Mouse (Mus musculus): ENCODE results near the gene Ivns1abp. TPM values are rescaled to one million over a fixed set of nuclear protein-coding genes. Genes with fewer than 3 reads are reported as not detected.

The Ivns1abp gene
- total RNA-seq, 2 experiments from 2014 or later, result 88.5 to 88.7 TPM

Other genes starting within 250 kb of the Ivns1abp start
- not detected for gene Gm47985, start 161.9 kb upstream of the Ivns1abp start, total RNA-seq (2021)
- not detected for gene Gm8947, start 152.1 kb upstream of the Ivns1abp start, total RNA-seq (2021)
- not detected for gene Gm47995, start 146.0 kb upstream of the Ivns1abp start, total RNA-seq (2021)
- gene 3110040M04Rik, start 140.4 kb upstream of the Ivns1abp start, total RNA-seq (2021), result not detected
- not detected for gene Gm47996, start 134.3 kb upstream of the Ivns1abp start, total RNA-seq (2021)
- gene Swt1, start 84.0 kb downstream of the Ivns1abp start, total RNA-seq (2021), result 10 to 100 TPM; 15.4 to 17.1 TPM
- gene Trmt1l, start 84.1 kb downstream of the Ivns1abp start, total RNA-seq (2021), result 10 to 100 TPM; 31.2 to 35.2 TPM
- gene Rnf2, start 156.5 kb downstream of the Ivns1abp start, total RNA-seq (2021), result 10 to 100 TPM; 42.6 to 47.0 TPM
- gene Fam129a, start 226.7 kb downstream of the Ivns1abp start, total RNA-seq (2021), result 1 to 10 TPM; 1.8 to 2.0 TPM

Measured in layer of hippocampus, adult 18-20 months (tissue).